Mouse (Mus musculus) midbrain, embryonic 14.5 days (tissue): ENCODE measurements around the gene E4f1. TPM values are rescaled to one million over a fixed set of nuclear protein-coding genes. Genes with fewer than 3 reads are reported as not detected.

ENCODE experiments used
- ATAC-seq: fragments of 200-750 bp; cut with Nextera tagmentation; 2 replicates; pipeline ENCODE4 v1.8.0; 2017; ENCODE audit warnings: moderate number of reproducible peaks, moderate library complexity; ENCODE audit not compliant: low FRiP score, low TSS enrichment
- DNase-seq: peaks from one replicate; pipeline ENCODE4 v3.0.0-alpha.2; 2015
- H3K27ac ChIP-seq: fragments of 300-500 bp; sonication (generic); replicated peaks from 2 replicates; pipeline ENCODE4 v1.5.1; 2014; ENCODE audit warnings: mild to moderate bottlenecking, low read depth, low read length, moderate library complexity
- H3K27me3 ChIP-seq: fragments of 300-500 bp; sonication (generic); 2 replicates; pipeline ENCODE4 v1.6.1; 2014; ENCODE audit warnings: low read length, control low read depth, mixed read lengths; ENCODE audit not compliant: control insufficient read depth, insufficient read depth
- H3K36me3 ChIP-seq: fragments of 300-500 bp; sonication (generic); 2 replicates; pipeline ENCODE4 v1.6.1; 2014; ENCODE audit warnings: low read length, control low read depth; ENCODE audit not compliant: control insufficient read depth, insufficient read depth
- H3K4me1 ChIP-seq: fragments of 300-500 bp; sonication (generic); 2 replicates; pipeline ENCODE4 v1.6.1; 2014; ENCODE audit warnings: mild to moderate bottlenecking, antibody characterized with exemption, low read length, control low read depth; ENCODE audit not compliant: control insufficient read depth, insufficient read depth
- H3K4me2 ChIP-seq: fragments of 300-500 bp; sonication (generic); 2 replicates; pipeline ENCODE4 v1.6.1; 2014; ENCODE audit warnings: mild to moderate bottlenecking, low read length, moderate library complexity
- H3K4me3 ChIP-seq: fragments of 300-500 bp; sonication (generic); replicated peaks from 2 replicates; pipeline ENCODE4 v1.5.1; 2014; ENCODE audit warnings: low read depth, low read length
- H3K9ac ChIP-seq: fragments of 300-500 bp; sonication (generic); replicated peaks from 2 replicates; pipeline ENCODE4 v1.6.1; 2014; ENCODE audit warnings: mild to moderate bottlenecking, low read length, moderate library complexity
- H3K9me3 ChIP-seq: fragments of 300-500 bp; sonication (generic); 2 replicates; pipeline ENCODE4 v1.6.1; 2016; ENCODE audit warnings: low read length, control low read depth, mixed read lengths; ENCODE audit not compliant: control insufficient read depth
- WGBS: fragments of 180-500 bp; shearing (Covaris S2); extraction: QIAGEN DNeasy Blood & Tissue Kit; methylation state at CpG from one replicate; pipeline ENCODE4 v1.1.7; 2014; 5-methylcytosine and 5-hydroxymethylcytosine counted together
- polyA plus RNA-seq: library from polyadenylated mRNA; unstranded; fragments of >200 nt; fragmentation: Nextera tagmentation; extraction: Ambion mirVana; gene quantifications from 2 replicates; pipeline ENCODE4 v1.2.1, GENCODE M21; 2014

Gene E4f1
- polyA plus RNA-seq, 1 experiment from 2014 or later, result 22.7 TPM

GRCm38 (mm10) chr17:24477985-24478600, 8.0 kb upstream of the E4f1 start:
- Histone ChIP-seq H3K27me3 (no peaks in the 10 kb centered on the region), H3K4me3 (peak overlapping the region; percentile 63), H3K4me1 (peaks cover 7% of the 10 kb centered on the region), H3K4me2 (peak overlapping the region; percentile 58), H3K9me3 (no peaks in the 10 kb centered on the region), H3K27ac (no peak overlapping the region; the same call in 1 of the 2 replicates), H3K36me3 (peaks cover 36% of the 10 kb centered on the region), H3K9ac (peak overlapping the region; percentile 65)
- WGBS, result 51% methylated on average over 11 of the region's 11 CpGs
- DNase-seq (no peak), ATAC-seq (peak; percentile 3)

DNA sequence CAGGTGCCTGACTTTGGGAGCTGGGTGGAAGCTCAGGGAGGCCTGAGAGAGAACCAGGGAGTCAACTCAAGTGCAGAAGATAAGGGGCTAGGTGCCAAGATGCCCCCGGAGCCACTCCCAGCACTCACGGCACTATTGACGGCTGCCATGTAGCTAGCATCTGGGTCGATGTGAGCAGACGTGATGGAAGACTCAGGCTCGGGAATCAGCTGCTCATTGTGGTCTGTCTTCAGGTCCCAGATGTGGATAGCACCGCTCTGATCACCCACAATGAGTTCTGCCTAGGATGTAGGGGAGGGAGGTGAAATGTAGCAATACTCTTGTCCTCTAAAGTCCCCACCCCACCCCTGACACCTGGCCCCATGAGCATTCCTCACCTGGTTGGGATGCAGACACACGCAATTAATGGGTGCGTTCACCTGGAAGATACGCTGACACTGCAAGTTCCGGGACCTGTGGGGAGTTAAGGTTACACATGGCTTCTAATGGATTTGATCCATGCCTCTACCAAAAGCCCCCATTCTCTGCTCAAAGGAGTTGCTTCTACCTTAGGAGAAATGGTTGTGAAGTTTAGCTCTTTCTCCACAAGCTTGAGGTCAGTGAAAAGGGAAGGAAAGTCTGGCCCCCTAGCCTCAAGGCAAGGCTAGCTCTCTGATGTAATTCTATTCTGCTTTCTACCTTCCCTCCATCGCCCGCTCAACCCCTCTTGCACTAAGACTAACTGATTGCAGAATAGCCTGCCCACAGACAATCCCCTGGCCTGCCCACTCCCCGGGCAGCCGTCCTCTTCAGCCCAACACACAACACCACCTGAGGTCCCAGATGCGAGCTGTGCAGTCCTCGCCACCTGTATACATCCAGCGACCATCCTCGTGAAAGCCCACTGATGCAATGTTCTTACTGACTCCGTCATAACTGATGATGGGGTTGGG, 7.2 kb upstream of the E4f1 start:
- H3K4me3 ChIP-seq, result no peak overlapping the region
- ATAC-seq (no peak), DNase-seq (no peak)
- no peaks in the 10 kb centered on the region for H3K27me3 ChIP-seq
- peaks cover 44% of the 10 kb centered on the region for H3K36me3 ChIP-seq
- H3K4me2 ChIP-seq, result peak overlapping the region; percentile 58; the same call in 1 of the 2 replicates
- WGBS, result 94% methylated on average over 20 of the region's 20 CpGs
- H3K9ac ChIP-seq, result peak overlapping the region; percentile 65; the same call in 1 of the 2 replicates
- H3K27ac ChIP-seq, result no peak overlapping the region
- H3K9me3 ChIP-seq, result no peaks in the 10 kb centered on the region
- H3K4me1 ChIP-seq, result peaks cover 10% of the 10 kb centered on the region

DNA sequence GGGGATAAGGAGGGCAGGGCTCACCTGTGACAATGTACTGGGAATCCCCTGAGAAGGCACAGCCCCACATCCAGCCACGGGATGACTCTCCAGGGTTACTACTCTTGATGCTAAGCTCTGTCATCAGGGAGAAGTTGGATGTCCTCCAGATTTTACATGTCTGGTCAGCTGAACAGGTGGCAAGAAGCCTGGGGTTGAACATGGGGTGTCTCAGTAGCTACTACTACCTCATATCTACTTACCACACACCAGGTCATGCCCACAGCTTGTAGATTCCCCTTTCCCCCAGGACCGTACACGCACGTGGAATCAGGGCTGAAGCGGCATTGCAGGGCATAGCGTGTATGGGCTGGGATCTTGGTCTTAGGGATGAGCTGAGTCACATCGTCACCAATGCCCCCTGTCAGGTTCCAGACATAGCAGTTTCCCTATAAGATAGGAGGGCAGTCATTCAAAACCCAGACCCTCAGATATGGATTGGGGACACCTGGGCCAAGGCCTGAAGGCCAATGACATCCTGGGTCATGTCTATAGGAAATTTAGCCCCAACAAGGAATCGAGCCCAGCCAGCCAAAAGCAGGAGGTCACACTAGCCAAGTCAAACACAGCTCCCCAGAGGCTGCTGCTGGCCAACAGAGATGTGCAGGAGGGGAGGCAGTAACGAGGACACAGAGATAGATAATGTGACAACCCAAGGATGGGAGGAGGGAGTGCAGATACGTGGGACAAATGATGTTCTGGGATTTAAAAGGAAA, 6.1 kb upstream of the E4f1 start:
- Histone ChIP-seq H3K9me3 (no peaks in the 10 kb centered on the region), H3K27ac (no peak overlapping the region), H3K4me1 (peaks cover 21% of the 10 kb centered on the region), H3K9ac (no peak overlapping the region), H3K36me3 (peaks cover 46% of the 10 kb centered on the region), H3K4me3 (no peak overlapping the region), H3K27me3 (no peaks in the 10 kb centered on the region), H3K4me2 (no peak overlapping the region)
- ATAC-seq, result no peak
- 92% methylated on average over 10 of the region's 10 CpGs for WGBS
- no peak for DNase-seq

- Histone ChIP-seq H3K27ac (no peak overlapping the region), H3K9me3 (no peaks in the 10 kb centered on the region), H3K36me3 (peaks cover 46% of the 10 kb centered on the region), H3K4me3 (no peak overlapping the region), H3K27me3 (no peaks in the 10 kb centered on the region), H3K4me2 (no peak overlapping the region), H3K4me1 (peaks cover 26% of the 10 kb centered on the region), H3K9ac (no peak overlapping the region)
- DNase-seq, result no peak
- no peak for ATAC-seq
- 92% methylated on average over 6 of the region's 6 CpGs for WGBS
These were observed 5.5 kb upstream of the E4f1 start for GRCm38 (mm10) chr17:24475586-24475985.

DNA sequence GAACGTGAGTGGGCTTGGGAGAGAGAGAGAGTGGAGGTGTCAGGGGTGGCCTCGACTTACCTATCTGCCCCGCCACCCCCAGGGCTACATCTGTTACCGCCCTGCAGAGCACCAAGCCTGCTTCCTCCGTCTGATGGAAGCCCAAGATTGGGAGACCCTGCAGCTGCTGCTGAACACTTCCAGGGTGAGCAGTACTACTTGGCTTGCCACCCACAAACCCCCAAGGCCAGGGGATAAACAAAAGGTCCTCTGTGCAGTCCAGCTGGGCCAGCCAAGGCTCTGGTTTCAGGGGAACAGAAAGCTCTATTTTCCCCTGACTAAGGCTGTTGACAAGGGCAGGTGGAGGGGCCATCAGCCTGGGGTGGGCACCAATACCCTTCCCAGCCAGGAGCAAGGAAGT, 4.4 kb upstream of the E4f1 start:
- H3K27ac ChIP-seq, result no peak overlapping the region
- 89% methylated on average over 5 of the region's 5 CpGs for WGBS
- no peak overlapping the region for H3K9ac ChIP-seq

DNA sequence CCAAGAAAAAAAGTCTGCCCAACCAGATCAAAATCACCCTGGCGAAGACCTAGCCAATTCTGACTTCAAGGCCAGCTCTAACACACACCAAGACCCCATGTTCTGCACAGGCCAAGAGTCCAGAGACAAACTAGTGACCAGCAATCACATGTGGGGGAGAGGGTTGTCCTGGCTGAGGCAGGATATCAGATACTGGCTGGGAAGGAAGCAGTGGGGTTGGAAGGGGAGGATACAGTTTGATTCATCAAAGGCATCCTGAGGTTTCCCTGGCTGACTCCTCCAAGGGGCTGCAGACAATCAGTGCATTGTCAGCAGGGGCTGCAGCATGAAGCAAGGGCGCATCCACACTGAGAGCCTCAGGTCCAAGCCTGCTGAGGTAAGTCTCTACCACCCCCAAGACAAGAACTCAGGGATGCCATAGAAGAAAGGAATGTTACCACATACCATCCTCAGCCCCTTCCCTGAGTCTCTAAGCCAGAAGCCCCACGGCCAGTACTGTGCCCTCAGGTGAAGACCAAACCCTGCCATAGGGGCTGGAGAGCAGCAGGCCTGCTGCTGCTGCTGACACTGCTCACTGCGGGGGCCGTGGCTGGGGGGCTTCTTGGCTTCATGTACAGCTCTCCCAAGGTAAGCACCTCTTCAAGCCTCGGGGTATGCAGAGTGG, 3.6 kb upstream of the E4f1 start, which contains the start of gene Bricd5:
Bricd5 (plus strand) TSS at position 273 of the 664 bp plus-strand sequence.
- ATAC-seq, result no peak
- no peak within 1 kb of the TSS for H3K9ac ChIP-seq
- WGBS, result 72% methylated on average over 6 of the region's 6 CpGs
- H3K36me3 ChIP-seq, result peaks cover 46% of the 10 kb centered on the region
- no peak within 1 kb of the TSS for H3K27ac ChIP-seq
- no peak for DNase-seq
- H3K4me3 ChIP-seq, result no peak within 1 kb of the TSS
- peaks cover 26% of the 10 kb centered on the region for H3K4me1 ChIP-seq
- peak within 1 kb of the TSS; percentile 99; the same call in 1 of the 2 replicates for H3K4me2 ChIP-seq
- no peaks in the 10 kb centered on the region for H3K9me3 ChIP-seq
- H3K27me3 ChIP-seq, result no peaks in the 10 kb centered on the region

More for the DNA sequence above, 4.4 kb upstream of the E4f1 start:
- Histone ChIP-seq H3K4me1 (peaks cover 26% of the 10 kb centered on the region), H3K4me3 (no peak overlapping the region), H3K4me2 (no peak overlapping the region), H3K36me3 (peaks cover 46% of the 10 kb centered on the region), H3K9me3 (no peaks in the 10 kb centered on the region), H3K27me3 (no peaks in the 10 kb centered on the region)
- DNase-seq (no peak), ATAC-seq (no peak)

DNA sequence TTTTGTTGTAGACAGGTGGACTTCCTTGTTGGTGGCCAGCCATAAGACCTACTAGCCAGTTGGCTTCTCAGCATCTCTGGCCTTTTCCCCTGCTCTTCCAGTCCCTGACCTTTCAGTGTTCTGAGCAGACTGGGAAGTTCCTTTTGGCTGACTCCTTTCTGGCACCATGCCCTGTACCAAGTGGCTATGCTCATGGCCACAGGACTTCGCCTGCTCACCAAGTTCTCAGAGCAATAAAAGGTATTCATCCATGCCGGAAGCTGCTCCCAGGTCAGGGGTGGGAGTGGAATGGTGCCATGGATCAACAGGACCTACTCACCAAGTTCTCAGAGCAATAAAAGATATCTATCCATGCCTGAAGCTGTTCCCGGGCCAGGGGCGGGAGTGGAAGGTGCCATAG, 2.4 kb upstream of the E4f1 start:
- Histone ChIP-seq H3K9ac (no peak overlapping the region), H3K4me1 (peaks cover 19% of the 10 kb centered on the region), H3K27me3 (no peaks in the 10 kb centered on the region), H3K36me3 (peaks cover 46% of the 10 kb centered on the region), H3K4me3 (no peak overlapping the region), H3K27ac (no peak overlapping the region), H3K9me3 (no peaks in the 10 kb centered on the region), H3K4me2 (peak overlapping the region; percentile 99)
- WGBS, result 93% methylated on average over 4 of the region's 4 CpGs
- ATAC-seq, result no peak
- no peak for DNase-seq
